Mouse (Mus musculus): ENCODE results near the gene Srpr.

- peak; percentile 82 for TF ChIP-seq POLR2A (IDR thresholded peaks at IDR 0.05; ENCODE audit: extremely low read depth, insufficient read depth, low read length)
- TF ChIP-seq CTCF (IDR thresholded peaks at IDR 0.05; ENCODE audit: low read depth, low read length) = no peak
These were observed 10.8 kb downstream of the Srpr start, which contains the start of gene Foxred1 for GRCm38 (mm10) chr9:35210542-35211474.

Data from liver, adult 2 months (tissue).